Mouse (Mus musculus) C2C12 (cell line): ENCODE measurements around the gene 1110032F04Rik.

Experiments used
- CTCF ChIP-seq: IDR thresholded peaks from one replicate; pipeline ENCODE4 v1.5.1; 2011; ENCODE audit not compliant: control insufficient read depth, insufficient read depth, insufficient read length
- FOSL1 ChIP-seq: IDR thresholded peaks from one replicate; pipeline ENCODE4 v1.8.0; 2011; ENCODE audit warnings: mild to moderate bottlenecking, low read length; ENCODE audit not compliant: poor library complexity, insufficient read depth, severe bottlenecking
- MYOD1 ChIP-seq: IDR thresholded peaks from one replicate; pipeline ENCODE4 v1.6.1; 2011; ENCODE audit warnings: low read depth; ENCODE audit not compliant: control insufficient read depth, insufficient read length
- MYOG ChIP-seq: IDR thresholded peaks from one replicate; pipeline ENCODE4 v1.6.1; 2011; ENCODE audit not compliant: control insufficient read depth, insufficient read length; ENCODE audit errors: extremely low read depth
- USF1 ChIP-seq: IDR thresholded peaks from one replicate; pipeline ENCODE4 v1.6.1; 2011; ENCODE audit warnings: low read depth, mild to moderate bottlenecking, control low read depth, moderate library complexity

DNA sequence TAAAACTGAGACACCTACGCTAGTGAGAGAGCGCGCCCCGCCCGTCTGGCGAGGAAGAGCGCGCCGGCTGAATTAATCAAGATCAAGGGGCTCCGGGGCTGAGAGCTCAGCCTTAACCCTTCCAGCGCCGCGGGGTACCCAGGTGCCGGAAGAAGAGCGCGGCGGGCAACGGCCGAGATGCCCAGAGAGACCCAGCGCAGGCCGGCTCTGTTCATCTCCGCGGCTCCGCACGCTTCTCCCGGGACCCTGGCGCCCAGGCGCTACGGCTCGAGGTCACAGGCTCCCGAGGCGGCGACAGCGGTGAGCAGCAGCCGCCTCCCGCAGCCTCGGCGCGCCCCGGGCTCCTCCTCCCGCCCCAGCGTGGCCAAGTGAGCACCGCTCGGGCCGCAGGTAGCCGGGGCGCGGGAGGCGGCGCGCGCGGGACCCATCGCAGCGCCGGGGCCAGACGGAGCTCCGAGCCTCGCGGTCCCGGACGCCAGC is at the start of gene 1110032F04Rik:
- TF ChIP-seq CTCF (no peak), USF1 (no peak), FOSL1 (no peak), MYOD1 (no peak), MYOG (no peak)
